Mouse (Mus musculus) c-Kit-positive CD71-positive TER-119-negative erythroid progenitor cells, embryonic 14.5 days (primary cell): ENCODE measurements around the gene Gm4141.
"Not testable (repeated sequence)": the region's sequence is repeated elsewhere in the genome, so short reads cannot be mapped to it uniquely, and the experiment has no call there.

Experiments
- DNase-seq: peaks from one replicate; pipeline ENCODE4 v3.0.0-alpha.2; 2013; ENCODE audit warnings: low read depth

The Gm4141 gene

DNA sequence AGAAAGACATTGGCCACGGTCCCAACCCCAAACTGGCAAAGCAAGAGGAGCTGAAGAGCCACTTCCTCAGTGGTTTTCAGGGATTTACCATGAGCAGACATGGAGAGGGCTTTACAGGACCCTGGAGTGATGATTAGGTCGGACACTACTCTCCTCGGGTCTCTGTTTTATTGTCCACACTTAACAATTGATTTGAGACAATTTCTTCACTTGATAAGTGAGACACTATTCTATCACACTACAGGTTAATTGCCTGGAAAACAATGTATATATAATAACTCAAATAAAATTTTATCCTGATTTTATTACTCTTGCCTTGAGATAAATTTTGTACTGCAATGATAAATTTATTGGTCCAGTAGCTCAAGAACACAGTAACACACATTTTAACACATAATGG is at the start of gene Gm4141:
Gene Gm4141, minus strand, starts transcription at position 101 of the 400 bp plus-strand sequence.
- not testable (repeated sequence) for DNase-seq

DNA sequence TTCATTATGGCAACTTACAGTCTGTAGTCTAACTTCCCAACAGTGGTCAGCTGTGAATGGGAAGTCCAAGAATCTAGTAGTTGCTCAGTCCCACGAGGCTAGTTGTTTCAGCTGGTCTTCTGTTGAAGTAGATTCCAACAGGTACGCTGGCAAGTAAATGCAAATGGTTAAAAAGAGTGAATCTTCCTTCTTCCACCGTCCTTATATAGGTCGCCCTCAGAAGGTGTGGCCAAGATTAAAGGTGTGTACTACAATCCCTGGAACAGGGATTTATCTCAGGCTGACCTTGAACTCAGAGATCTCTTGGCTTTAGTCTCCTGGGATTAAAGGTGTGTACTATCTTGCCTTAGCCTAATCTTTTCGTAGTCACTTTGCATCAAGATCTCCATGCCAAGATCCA is 22.9 kb upstream of the Gm4141 start, which contains the start of gene Gm4513:
Gene Gm4513, minus strand, starts transcription at position 101 of the 400 bp plus-strand sequence.
- not testable (repeated sequence) for DNase-seq

DNA sequence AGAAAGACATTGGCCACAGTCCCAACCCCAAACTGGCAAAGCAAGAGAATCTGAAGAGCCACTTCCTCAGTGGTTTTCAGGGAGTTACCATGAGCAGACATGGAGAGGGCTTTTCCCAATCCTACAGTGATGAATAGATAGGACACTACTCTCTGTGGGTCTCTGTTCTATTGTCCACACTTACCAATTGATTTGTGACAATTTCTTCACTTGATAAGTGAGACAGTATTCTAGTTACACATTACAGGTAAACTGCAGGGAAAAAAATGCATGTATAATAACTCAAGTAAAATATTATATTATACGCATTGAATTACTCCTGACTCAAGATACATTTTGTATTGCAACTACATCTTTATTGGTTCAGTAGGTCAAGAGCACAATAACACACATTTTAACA is 30.4 kb downstream of the Gm4141 start, which contains the start of gene Gm5726:
Gene Gm5726, minus strand, starts transcription at position 101 of the 400 bp plus-strand sequence.
- not testable (repeated sequence) for DNase-seq

DNA sequence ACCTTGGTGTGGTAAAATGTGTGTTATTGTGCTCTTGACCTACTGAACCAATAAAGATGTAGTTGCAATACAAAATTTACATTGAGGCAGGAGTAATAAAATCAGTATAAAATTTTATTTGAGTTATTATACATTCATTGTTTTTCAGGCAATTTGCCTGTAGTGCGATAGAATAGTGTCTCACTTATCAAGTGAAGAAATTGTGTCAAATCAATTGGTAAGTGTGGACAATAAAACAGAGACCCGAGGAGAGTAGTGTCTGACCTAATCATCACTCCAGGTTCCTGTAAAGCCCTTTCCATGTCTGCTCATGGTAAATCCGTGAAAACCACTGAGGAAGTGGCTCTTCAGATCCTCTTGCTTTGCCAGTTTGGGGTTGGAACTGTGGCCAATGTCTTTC is 42.5 kb downstream of the Gm4141 start, which contains the start of gene Vmn1r104:
Gene Vmn1r104, plus strand, starts transcription at position 301 of the 400 bp plus-strand sequence.
- DNase-seq, result not testable (repeated sequence)
